Mouse (Mus musculus): ENCODE data around the gene Cckbr. TPM values are rescaled to one million over a fixed set of nuclear protein-coding genes. Genes with fewer than 3 reads are reported as not detected.

Gene Cckbr
- not detected for polyA plus RNA-seq (2017; shearing (Covaris generic))

DNA sequence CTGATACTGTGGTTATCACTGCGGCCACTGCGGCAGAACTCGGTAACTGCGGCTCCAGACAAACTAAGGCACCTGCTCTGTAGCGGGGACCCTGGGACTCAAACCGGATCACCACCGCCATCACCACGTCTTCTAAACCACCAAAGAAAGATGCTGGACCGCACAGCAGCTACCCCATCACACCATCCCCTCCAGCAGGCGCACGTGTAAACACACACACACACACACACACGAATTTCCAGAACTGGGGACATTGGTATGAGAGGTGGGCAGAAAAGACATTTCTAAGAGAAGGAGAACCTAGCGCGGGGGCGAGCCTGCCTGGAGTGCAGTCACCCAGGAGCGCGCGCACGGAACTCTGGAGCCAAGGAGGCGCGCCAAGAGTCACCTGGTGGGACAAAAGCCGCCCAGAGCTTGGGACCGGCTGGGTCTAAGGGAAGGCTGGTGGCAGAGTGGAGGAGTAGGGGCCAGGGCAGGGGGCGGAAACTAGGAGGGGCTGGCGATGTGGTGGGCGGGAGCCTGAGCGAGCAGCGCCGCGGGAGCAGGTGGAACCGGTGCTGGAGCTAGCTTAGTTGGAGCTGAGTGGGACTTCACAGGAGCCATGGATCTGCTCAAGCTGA is at the start of gene Cckbr:
Gene Cckbr (plus strand): TSS at position 308 of the 620 bp plus-strand sequence.

DNA sequence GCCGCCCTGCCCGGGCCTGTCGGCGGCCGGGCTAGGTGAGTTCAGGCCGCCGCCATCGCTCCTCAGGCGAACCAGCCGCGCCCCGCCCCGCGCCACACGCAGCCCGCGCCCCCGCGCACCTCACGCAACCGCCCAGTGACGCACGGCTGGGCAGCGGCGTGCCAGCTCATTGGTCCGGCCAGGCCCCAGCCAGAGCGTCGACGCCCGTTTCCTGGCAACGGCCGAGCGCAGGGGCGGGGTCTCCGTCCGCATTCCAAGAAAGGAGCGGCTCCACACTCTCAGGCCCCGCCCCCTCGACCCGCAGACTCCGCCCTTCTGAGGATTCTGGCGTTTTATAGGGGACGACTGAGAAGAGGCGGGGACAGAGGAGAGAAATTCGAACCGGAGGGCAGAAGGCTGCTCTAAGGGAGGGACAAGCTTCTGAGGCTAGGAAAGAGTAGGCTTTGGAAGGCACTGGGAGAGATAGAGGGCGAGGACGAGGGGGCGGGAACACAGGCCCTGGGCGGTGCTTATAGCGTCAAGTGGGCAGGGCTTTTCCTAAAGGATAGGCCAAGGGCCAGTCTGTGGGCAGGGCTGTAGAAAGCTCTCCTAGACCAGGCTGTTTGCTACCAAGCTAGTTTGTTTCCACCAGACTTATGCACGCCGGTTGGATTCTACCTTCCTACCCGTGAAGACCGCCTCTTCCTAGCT is 25.5 kb upstream of the Cckbr start, which contains the start of gene Fam160a2:
Gene Fam160a2 (minus strand): TSS at position 120 of the 690 bp plus-strand sequence.

DNA sequence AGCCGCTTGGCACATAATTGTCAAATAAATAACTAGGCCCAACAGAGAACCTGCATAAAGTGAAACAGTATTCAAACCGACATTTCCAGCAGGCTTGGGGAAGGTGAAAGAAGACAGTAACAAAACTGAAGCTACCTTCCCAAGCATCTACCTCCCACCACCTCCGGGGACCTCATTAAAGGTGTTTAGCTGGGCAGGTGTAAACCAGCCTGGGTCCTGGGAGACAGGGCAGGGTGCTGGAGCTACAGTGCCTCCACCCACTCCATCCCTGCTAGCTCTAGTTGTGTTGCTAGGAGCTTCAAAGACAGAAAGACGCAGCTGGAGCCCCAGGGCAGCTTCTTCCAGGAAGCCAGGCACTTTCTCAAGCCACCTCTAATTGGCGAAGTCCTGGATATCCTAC is 21.3 kb upstream of the Cckbr start, which contains the start of gene Cnga4:
Gene Cnga4 (plus strand): TSS at position 301 of the 400 bp plus-strand sequence.

DNA sequence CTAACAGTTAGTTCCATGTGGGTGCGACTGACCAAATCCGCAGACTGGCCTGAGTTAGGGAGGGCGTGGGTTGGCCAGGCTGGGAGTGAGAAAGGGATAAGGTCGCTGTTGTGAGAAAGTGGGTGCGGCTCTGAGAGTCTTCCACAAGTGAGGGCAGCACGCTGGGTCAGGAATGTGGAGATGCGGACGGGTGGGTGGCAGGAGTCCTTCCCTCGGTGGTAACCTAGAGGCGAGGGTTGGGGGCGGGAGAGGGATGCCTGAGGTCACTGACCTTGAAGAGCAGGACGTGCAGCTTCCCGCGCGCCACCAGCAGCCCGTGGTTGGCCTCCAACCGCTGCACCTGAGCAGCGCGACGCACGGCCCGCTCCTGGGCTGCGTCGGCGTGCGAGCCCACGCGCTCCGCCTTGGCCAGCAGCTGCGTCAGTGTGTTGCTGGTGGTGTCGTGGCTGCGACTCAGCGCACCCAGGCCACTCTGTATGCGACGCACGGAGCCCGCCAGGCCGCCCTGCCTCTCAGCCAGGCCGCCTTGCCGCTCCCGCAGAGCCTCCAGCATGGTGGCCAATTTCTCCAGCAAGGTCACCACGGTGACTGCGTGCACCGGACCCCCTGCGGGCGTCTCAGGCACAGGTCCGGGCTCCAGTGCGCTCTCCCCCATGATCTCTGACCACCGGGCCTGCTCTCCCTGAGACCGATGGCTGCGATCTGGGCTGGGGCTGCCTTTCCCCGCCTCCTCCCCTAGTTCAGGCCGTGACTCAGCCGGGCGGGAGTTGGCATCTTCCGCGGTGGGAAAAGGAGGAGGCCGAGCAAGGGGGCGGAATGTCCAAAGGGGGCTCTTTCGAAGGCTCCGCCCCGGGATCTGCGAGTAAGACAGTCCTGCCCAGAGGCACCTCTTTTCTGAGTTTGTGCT is 56.2 kb downstream of the Cckbr start, which contains the start of gene Cavin3:
Gene Cavin3 (minus strand): TSS at position 796 of the 907 bp plus-strand sequence.

Other genes with a start within 250 kb of the Cckbr start
- gene Olfr685, start 239.7 kb upstream of the Cckbr start, polyA plus RNA-seq (2017; shearing (Covaris generic)): not detected
- not detected for gene Olfr686, start 218.2 kb upstream of the Cckbr start, polyA plus RNA-seq (2017; shearing (Covaris generic))
- not detected for gene Olfr688, start 137.6 kb upstream of the Cckbr start, polyA plus RNA-seq (2017; shearing (Covaris generic))
- 0.17 TPM for gene Olfr689, start 114.6 kb upstream of the Cckbr start, polyA plus RNA-seq (2017; shearing (Covaris generic))
- not detected for gene Olfr690, start 91.6 kb upstream of the Cckbr start, polyA plus RNA-seq (2017; shearing (Covaris generic))
- 0.43 TPM for gene Olfr691, start 83.5 kb upstream of the Cckbr start, polyA plus RNA-seq (2017; shearing (Covaris generic))
- gene Olfr692, start 57.5 kb upstream of the Cckbr start, polyA plus RNA-seq (2017; shearing (Covaris generic)): not detected
- gene Gm5901, start 50.7 kb upstream of the Cckbr start, polyA plus RNA-seq (2017; shearing (Covaris generic)): not detected
- 57.6 TPM for gene Fam160a2, start 25.7 kb upstream of the Cckbr start, polyA plus RNA-seq (2017; shearing (Covaris generic))
- gene Cnga4, start 21.2 kb upstream of the Cckbr start, polyA plus RNA-seq (2017; shearing (Covaris generic)): not detected
- gene Cavin3, start 56.6 kb downstream of the Cckbr start, polyA plus RNA-seq (2017; shearing (Covaris generic)): not detected
- gene Smpd1, start 128.6 kb downstream of the Cckbr start, polyA plus RNA-seq (2017; shearing (Covaris generic)): 18.3 TPM
- gene Apbb1, start 155.9 kb downstream of the Cckbr start, polyA plus RNA-seq (2017; shearing (Covaris generic)): 8.5 TPM
- gene Hpx, start 174.4 kb downstream of the Cckbr start, polyA plus RNA-seq (2017; shearing (Covaris generic)): not detected
- gene Trim3, start 207.8 kb downstream of the Cckbr start, polyA plus RNA-seq (2017; shearing (Covaris generic)): 4.5 TPM
- gene Timm10b, start 214.3 kb downstream of the Cckbr start, polyA plus RNA-seq (2017; shearing (Covaris generic)): 97.1 TPM
- 14.5 TPM for gene Arfip2, start 214.7 kb downstream of the Cckbr start, polyA plus RNA-seq (2017; shearing (Covaris generic))
- 10.6 TPM for gene Gm45799, start 214.8 kb downstream of the Cckbr start, polyA plus RNA-seq (2017; shearing (Covaris generic))
- gene Dnhd1, start 225.1 kb downstream of the Cckbr start, polyA plus RNA-seq (2017; shearing (Covaris generic)): 3.6 TPM